Mouse (Mus musculus): ENCODE data around the gene Csrnp2. TPM values are rescaled to one million over a fixed set of nuclear protein-coding genes. Genes with fewer than 3 reads are reported as not detected.

Csrnp2 gene
- polyA plus RNA-seq, 1 experiment from 2014 or later = 13.6 TPM

GRCm38 (mm10) chr15:100469189-100469545 is 26.1 kb downstream of the Csrnp2 start:
- H3K4me3 ChIP-seq = peak overlapping the region; percentile 76
- WGBS = under 1% methylated on average over 19 of the region's 19 CpGs
- H3K27me3 ChIP-seq (ENCODE audit: insufficient read depth, poor library complexity, severe bottlenecking) = no peaks in the 10 kb centered on the region
- no peaks in the 10 kb centered on the region for H3K9me3 ChIP-seq
- DNase-seq (ENCODE audit: low spot score) = no peak
- peak overlapping the region; percentile 97 for H3K27ac ChIP-seq
- H3K4me1 ChIP-seq = peaks cover 21% of the 10 kb centered on the region
- H3K36me3 ChIP-seq = peaks cover 35% of the 10 kb centered on the region

- peak within 1 kb of the TSS; percentile 97 for H3K27ac ChIP-seq
- H3K4me3 ChIP-seq = peak within 1 kb of the TSS; percentile 76
- peak; percentile 91 for DNase-seq (ENCODE audit: low spot score)
- H3K9me3 ChIP-seq = no peaks in the 10 kb centered on the region
- H3K36me3 ChIP-seq = peaks cover 29% of the 10 kb centered on the region
- H3K27me3 ChIP-seq (ENCODE audit: insufficient read depth, poor library complexity, severe bottlenecking) = no peaks in the 10 kb centered on the region
- H3K4me1 ChIP-seq = peaks cover 21% of the 10 kb centered on the region
- WGBS = 2% methylated on average over 84 of the region's 84 CpGs
Measured at GRCm38 (mm10) chr15:100468295-100469188, 26.7 kb downstream of the Csrnp2 start, which contains the start of gene Letmd1. Gene Letmd1 (plus strand): TSS chr15:100469023.

GRCm38 (mm10) chr15:100467738-100468137 is 27.6 kb downstream of the Csrnp2 start:
- H3K27ac ChIP-seq = no peak overlapping the region
- peaks cover 21% of the 10 kb centered on the region for H3K4me1 ChIP-seq
- H3K9me3 ChIP-seq = no peaks in the 10 kb centered on the region
- no peak for DNase-seq (ENCODE audit: low spot score)
- peak overlapping the region; percentile 76 for H3K4me3 ChIP-seq
- no peaks in the 10 kb centered on the region for H3K27me3 ChIP-seq (ENCODE audit: insufficient read depth, poor library complexity, severe bottlenecking)
- WGBS = 39% methylated on average over 8 of the region's 8 CpGs
- H3K36me3 ChIP-seq = peaks cover 22% of the 10 kb centered on the region

- Histone ChIP-seq H3K4me1 (peaks cover 32% of the 10 kb centered on the region), H3K4me3 (no peak overlapping the region), H3K9me3 (no peaks in the 10 kb centered on the region), H3K27ac (no peak overlapping the region), H3K36me3 (0 out of 2 replicates have a peak, but pooled peaks cover under 1% of the 10 kb centered on the region), H3K27me3 (ENCODE audit: insufficient read depth, poor library complexity, severe bottlenecking) (no peaks in the 10 kb centered on the region)
- 64% methylated on average over 2 of the region's 2 CpGs for WGBS
- DNase-seq (ENCODE audit: low spot score) = no peak
Measured at GRCm38 (mm10) chr15:100465432-100465831, 29.9 kb downstream of the Csrnp2 start.

GRCm38 (mm10) chr15:100463712-100464111 is 31.6 kb downstream of the Csrnp2 start:
- Histone ChIP-seq H3K27me3 (ENCODE audit: insufficient read depth, poor library complexity, severe bottlenecking) (peaks cover 11% of the 10 kb centered on the region), H3K9me3 (no peaks in the 10 kb centered on the region), H3K4me1 (peaks cover 20% of the 10 kb centered on the region), H3K4me3 (no peak overlapping the region), H3K36me3 (no peaks in the 10 kb centered on the region), H3K27ac (no peak overlapping the region)
- WGBS = 24% methylated on average over 6 of the region's 6 CpGs
- DNase-seq (ENCODE audit: low spot score) = no peak

GRCm38 (mm10) chr15:100462086-100462485 is 33.2 kb downstream of the Csrnp2 start:
- H3K36me3 ChIP-seq = no peaks in the 10 kb centered on the region
- no peak for DNase-seq (ENCODE audit: low spot score)
- H3K27me3 ChIP-seq (ENCODE audit: insufficient read depth, poor library complexity, severe bottlenecking) = peaks cover 15% of the 10 kb centered on the region
- WGBS = 81% methylated on average over 5 of the region's 5 CpGs
- H3K27ac ChIP-seq = no peak overlapping the region
- no peak overlapping the region for H3K4me3 ChIP-seq
- peaks cover 11% of the 10 kb centered on the region; the same call in 1 of the 2 replicates for H3K4me1 ChIP-seq
- H3K9me3 ChIP-seq = no peaks in the 10 kb centered on the region

- no peak overlapping the region for H3K4me3 ChIP-seq
- peaks cover 15% of the 10 kb centered on the region for H3K27me3 ChIP-seq (ENCODE audit: insufficient read depth, poor library complexity, severe bottlenecking)
- no peaks in the 10 kb centered on the region for H3K9me3 ChIP-seq
- WGBS = 55% methylated on average over 9 of the region's 9 CpGs
- no peak overlapping the region for H3K27ac ChIP-seq
- no peaks in the 10 kb centered on the region for H3K36me3 ChIP-seq
- peaks cover 11% of the 10 kb centered on the region; the same call in 1 of the 2 replicates for H3K4me1 ChIP-seq
- DNase-seq (ENCODE audit: low spot score) = no peak
Measured at GRCm38 (mm10) chr15:100461646-100462045, 33.6 kb downstream of the Csrnp2 start.

GRCm38 (mm10) chr15:100460942-100461341 is 34.3 kb downstream of the Csrnp2 start:
- Histone ChIP-seq H3K9me3 (no peaks in the 10 kb centered on the region), H3K36me3 (no peaks in the 10 kb centered on the region), H3K4me1 (peaks cover 11% of the 10 kb centered on the region; the same call in 1 of the 2 replicates), H3K4me3 (peak overlapping the region; percentile 34; the same call in 1 of the 2 replicates), H3K27ac (no peak overlapping the region), H3K27me3 (ENCODE audit: insufficient read depth, poor library complexity, severe bottlenecking) (peaks cover 15% of the 10 kb centered on the region)
- WGBS = 11% methylated on average over 12 of the region's 12 CpGs
- no peak for DNase-seq (ENCODE audit: low spot score)

GRCm38 (mm10) chr15:100458055-100458454 is 37.2 kb downstream of the Csrnp2 start:
- no peak overlapping the region for H3K4me3 ChIP-seq
- no peaks in the 10 kb centered on the region for H3K9me3 ChIP-seq
- WGBS = 40% methylated on average over 10 of the region's 10 CpGs
- peaks cover 11% of the 10 kb centered on the region; the same call in 1 of the 2 replicates for H3K4me1 ChIP-seq
- no peak for DNase-seq (ENCODE audit: low spot score)
- peaks cover 15% of the 10 kb centered on the region for H3K27me3 ChIP-seq (ENCODE audit: insufficient read depth, poor library complexity, severe bottlenecking)
- no peaks in the 10 kb centered on the region for H3K36me3 ChIP-seq
- H3K27ac ChIP-seq = no peak overlapping the region

- Histone ChIP-seq H3K9me3 (no peaks in the 10 kb centered on the region), H3K4me3 (no peak overlapping the region), H3K36me3 (no peaks in the 10 kb centered on the region), H3K4me1 (peaks cover 11% of the 10 kb centered on the region; the same call in 1 of the 2 replicates), H3K27ac (no peak overlapping the region), H3K27me3 (ENCODE audit: insufficient read depth, poor library complexity, severe bottlenecking) (peaks cover 15% of the 10 kb centered on the region)
- WGBS = 7% methylated on average over 17 of the region's 17 CpGs
- peak; percentile 86 for DNase-seq (ENCODE audit: low spot score)
Measured at GRCm38 (mm10) chr15:100457340-100457739, 37.9 kb downstream of the Csrnp2 start.

GRCm38 (mm10) chr15:100456356-100456991 is 38.8 kb downstream of the Csrnp2 start:
- 71% methylated on average over 7 of the region's 7 CpGs for WGBS
- Histone ChIP-seq H3K27ac (no peak overlapping the region), H3K27me3 (ENCODE audit: insufficient read depth, poor library complexity, severe bottlenecking) (peaks cover 15% of the 10 kb centered on the region), H3K4me3 (no peak overlapping the region), H3K4me1 (peaks cover 8% of the 10 kb centered on the region; the same call in 1 of the 2 replicates), H3K36me3 (no peaks in the 10 kb centered on the region), H3K9me3 (no peaks in the 10 kb centered on the region)
- no peak for DNase-seq (ENCODE audit: low spot score)

GRCm38 (mm10) chr15:100452486-100452885 is 42.8 kb downstream of the Csrnp2 start:
- H3K4me1 ChIP-seq = no peaks in the 10 kb centered on the region
- WGBS = 72% methylated on average over 11 of the region's 11 CpGs
- H3K27me3 ChIP-seq (ENCODE audit: insufficient read depth, poor library complexity, severe bottlenecking) = no peaks in the 10 kb centered on the region
- no peak for DNase-seq (ENCODE audit: low spot score)
- H3K27ac ChIP-seq = no peak overlapping the region
- H3K36me3 ChIP-seq = no peaks in the 10 kb centered on the region
- H3K4me3 ChIP-seq = no peak overlapping the region
- no peaks in the 10 kb centered on the region for H3K9me3 ChIP-seq

GRCm38 (mm10) chr15:100451245-100451644 is 44.0 kb downstream of the Csrnp2 start:
- no peak overlapping the region for H3K4me3 ChIP-seq
- no peaks in the 10 kb centered on the region for H3K4me1 ChIP-seq
- H3K27me3 ChIP-seq (ENCODE audit: insufficient read depth, poor library complexity, severe bottlenecking) = no peaks in the 10 kb centered on the region
- no peak overlapping the region for H3K27ac ChIP-seq
- DNase-seq (ENCODE audit: low spot score) = no peak
- WGBS = 75% methylated on average over 16 of the region's 16 CpGs
- H3K36me3 ChIP-seq = no peaks in the 10 kb centered on the region
- no peaks in the 10 kb centered on the region for H3K9me3 ChIP-seq

Measured in heart, embryonic 10.5 days (tissue).